Mouse (Mus musculus) gonadal fat pad, adult 2 months (tissue): ENCODE data around the gene Zfp865. TPM values are rescaled to one million over a fixed set of nuclear protein-coding genes. Genes with fewer than 3 reads are reported as not detected.

Source experiments
- DNase-seq: peaks from one replicate; pipeline ENCODE4 v3.0.0-alpha.2; 2012; ENCODE audit warnings: low read depth
- polyA plus RNA-seq: library from polyadenylated mRNA; depleted of rRNA; stranded (reverse); fragments of >200 nt; gene quantifications from 2 replicates; pipeline ENCODE4 v1.2.3, GENCODE M21; 2012; rRNA removed

The Zfp865 gene
- polyA plus RNA-seq, 1 experiment, result 26.7 TPM

DNA sequence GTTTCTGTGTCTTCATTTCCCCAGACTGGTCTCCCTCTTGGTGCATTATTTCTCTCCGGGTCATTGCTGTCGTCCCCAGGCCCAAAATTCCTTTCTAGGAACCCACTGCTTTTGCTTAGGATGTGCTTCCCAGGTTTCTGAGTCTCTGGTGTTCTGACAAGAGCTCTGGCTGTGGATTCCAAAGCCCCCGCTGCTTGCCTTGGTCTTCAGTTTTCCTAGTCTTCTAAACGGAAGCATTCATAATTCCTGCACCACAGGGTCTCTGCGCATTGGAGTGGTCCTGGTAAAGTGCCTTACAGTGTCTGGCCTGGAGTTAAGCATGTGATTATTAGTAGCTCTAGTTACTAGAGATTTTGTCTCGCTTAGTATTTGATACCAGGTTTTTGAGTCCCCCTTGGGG is 60.6 kb downstream of the Zfp865 start:
- DNase-seq, result no peak

DNA sequence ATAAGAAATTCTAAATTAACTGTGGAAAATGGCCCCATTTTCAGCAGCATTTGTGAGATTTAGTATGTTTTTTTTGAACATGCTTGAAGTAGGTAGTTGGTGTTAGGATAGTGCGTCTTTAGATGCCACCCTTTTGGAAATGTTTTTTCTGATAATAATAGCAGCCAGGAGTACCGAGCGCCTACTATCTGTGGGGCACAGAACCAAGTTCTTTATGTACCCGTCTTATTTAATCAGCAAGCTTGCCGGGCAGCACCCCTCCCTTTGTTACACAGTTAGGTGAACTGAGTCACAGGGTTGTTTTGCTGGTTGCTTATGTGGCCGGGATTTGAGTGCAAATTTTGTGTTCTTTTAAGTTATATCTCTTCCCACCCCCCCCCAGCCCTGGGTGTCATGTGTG is 61.1 kb downstream of the Zfp865 start:
- DNase-seq, result no peak

DNA sequence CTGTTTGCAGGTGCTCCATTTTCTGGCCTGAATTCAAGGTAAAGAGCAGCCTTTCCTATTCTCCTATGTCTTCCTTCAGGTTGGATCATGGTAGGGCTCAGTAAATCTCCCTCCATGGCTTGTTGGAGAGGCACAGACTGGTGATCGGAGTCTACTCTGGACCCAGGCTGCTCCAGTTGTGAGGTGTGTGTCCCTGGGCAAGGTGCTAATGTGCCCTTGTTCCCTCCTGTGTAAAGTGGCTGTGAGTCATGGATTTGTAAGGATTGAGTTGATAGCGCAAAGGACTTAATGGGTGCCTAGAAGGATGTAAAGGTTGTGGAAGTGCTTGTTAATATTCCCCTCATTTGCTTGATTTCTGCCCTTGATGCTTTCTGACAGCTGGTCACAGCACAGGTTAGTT is 61.8 kb downstream of the Zfp865 start:
- DNase-seq, result no peak

DNA sequence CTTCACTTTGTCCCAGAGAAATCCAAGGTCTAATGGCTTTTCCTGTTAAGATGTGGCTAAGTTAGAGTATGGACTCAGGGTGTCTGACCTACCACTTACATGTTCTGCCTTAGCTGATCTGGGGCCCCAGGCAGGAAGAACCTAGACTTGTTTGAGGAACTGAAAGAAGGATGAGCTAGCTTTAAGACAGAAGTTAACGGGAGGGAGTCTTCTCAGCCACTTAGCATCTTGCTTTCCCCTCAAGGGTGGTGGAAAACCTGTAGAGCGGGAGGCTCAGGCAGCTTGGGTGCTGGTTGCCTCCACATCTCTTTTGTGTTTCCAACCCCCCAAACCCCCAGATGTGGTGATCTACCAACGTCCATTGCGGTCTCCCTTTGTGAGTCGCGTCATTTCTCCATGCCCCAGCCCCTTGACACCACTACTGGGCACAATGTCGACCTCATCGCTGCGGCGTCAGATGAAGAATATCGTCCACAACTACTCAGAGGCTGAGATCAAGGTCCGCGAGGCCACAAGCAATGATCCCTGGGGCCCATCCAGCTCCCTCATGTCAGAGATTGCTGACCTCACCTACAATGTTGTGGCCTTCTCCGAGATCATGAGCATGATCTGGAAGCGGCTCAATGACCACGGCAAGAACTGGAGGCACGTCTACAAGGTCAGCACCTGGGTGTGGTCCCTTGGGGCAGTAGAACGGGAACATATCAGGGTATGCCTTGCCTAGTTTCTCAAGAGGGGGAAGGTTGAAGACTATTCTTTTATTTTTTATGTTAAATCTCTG is 63.3 kb downstream of the Zfp865 start:
- DNase-seq, result no peak

DNA sequence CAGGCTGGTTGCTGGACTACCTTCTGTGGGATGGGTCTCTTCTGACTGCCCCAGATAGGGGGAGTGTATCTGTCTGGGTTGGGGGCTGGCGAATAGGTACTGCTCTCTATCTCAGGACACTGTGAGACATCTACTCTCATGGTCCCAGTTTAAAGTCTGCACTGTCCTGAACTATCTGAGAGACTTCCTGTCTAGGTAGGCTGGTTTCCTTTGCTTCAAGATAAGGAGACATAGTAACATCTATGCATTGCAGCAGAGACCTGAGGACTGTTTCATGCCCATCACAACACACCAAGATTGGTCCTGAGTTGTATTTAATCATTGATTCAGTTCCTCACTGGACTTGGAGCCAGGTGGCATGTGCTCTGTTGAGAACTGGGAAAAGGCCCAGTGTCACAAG is 65.3 kb downstream of the Zfp865 start:
- no peak for DNase-seq

Other genes starting within 250 kb of the Zfp865 start
- gene Fam71e2, start 249.1 kb upstream of the Zfp865 start, polyA plus RNA-seq, result 0.26 and 0.80 TPM in 2 replicates
- 0.34 and 0.55 TPM in 2 replicates for gene Il11, start 237.5 kb upstream of the Zfp865 start, polyA plus RNA-seq
- gene Tmem190, start 237.4 kb upstream of the Zfp865 start, polyA plus RNA-seq, result 0.54 and 1.2 TPM in 2 replicates
- gene Tmem238, start 230.7 kb upstream of the Zfp865 start, polyA plus RNA-seq, result 26.4 and 45.7 TPM in 2 replicates
- gene Rpl28, start 227.5 kb upstream of the Zfp865 start, polyA plus RNA-seq, result 262 and 263 TPM in 2 replicates
- gene Ube2s, start 207.8 kb upstream of the Zfp865 start, polyA plus RNA-seq, result 229 and 251 TPM in 2 replicates
- gene Shisa7, start 175.7 kb upstream of the Zfp865 start, polyA plus RNA-seq, result 1.2 and 2.3 TPM in 2 replicates
- 34.9 and 45.7 TPM in 2 replicates for gene Isoc2b, start 150.1 kb upstream of the Zfp865 start, polyA plus RNA-seq
- gene Isoc2a, start 143.2 kb upstream of the Zfp865 start, polyA plus RNA-seq, result 26.4 and 35.4 TPM in 2 replicates
- gene Gm36210, start 113.9 kb upstream of the Zfp865 start, polyA plus RNA-seq, result 0.09 TPM in 1 of 2 replicates, not detected in the other
- 6.9 and 10.2 TPM in 2 replicates for gene Zfp628, start 105.2 kb upstream of the Zfp865 start, polyA plus RNA-seq
- 3.6 TPM in 2 replicates for gene Nat14, start 98.3 kb upstream of the Zfp865 start, polyA plus RNA-seq
- 8.5 and 12.1 TPM in 2 replicates for gene Ssc5d, start 94.6 kb upstream of the Zfp865 start, polyA plus RNA-seq
- gene Sbk2, start 56.0 kb upstream of the Zfp865 start, polyA plus RNA-seq, result 0.89 and 1.9 TPM in 2 replicates
- gene Sbk3, start 49.2 kb upstream of the Zfp865 start, polyA plus RNA-seq, result 0.12 and 0.20 TPM in 2 replicates
- 37.0 and 39.8 TPM in 2 replicates for gene Zfp579, start 24.2 kb upstream of the Zfp865 start, polyA plus RNA-seq
- 24.1 and 28.6 TPM in 2 replicates for gene Zfp524, start 6.0 kb upstream of the Zfp865 start, polyA plus RNA-seq
- gene Fiz1, start 5.7 kb upstream of the Zfp865 start, polyA plus RNA-seq, result 25.6 and 26.5 TPM in 2 replicates
- 0.18 TPM in 1 of 2 replicates, not detected in the other for gene Gm44973, start 4.9 kb upstream of the Zfp865 start, polyA plus RNA-seq
- 5.8 and 7.8 TPM in 2 replicates for gene Ccdc106, start 177 bp downstream of the Zfp865 start, polyA plus RNA-seq
- gene 4632433K11Rik, start 13.7 kb downstream of the Zfp865 start, polyA plus RNA-seq, result not detected in 2 replicates
- gene Zfp784, start 18.1 kb downstream of the Zfp865 start, polyA plus RNA-seq, result 5.5 and 6.4 TPM in 2 replicates
- 15.5 and 17.9 TPM in 2 replicates for gene Zfp580, start 31.2 kb downstream of the Zfp865 start, polyA plus RNA-seq
- 163 and 192 TPM in 2 replicates for gene U2af2, start 41.8 kb downstream of the Zfp865 start, polyA plus RNA-seq
- 142 and 162 TPM in 2 replicates for gene Epn1, start 59.9 kb downstream of the Zfp865 start, polyA plus RNA-seq
- gene Rfpl4, start 96.6 kb downstream of the Zfp865 start, polyA plus RNA-seq, result not detected in 2 replicates
- 1.3 and 1.5 TPM in 2 replicates for gene Rasl2-9, start 105.6 kb downstream of the Zfp865 start, polyA plus RNA-seq
- gene Vmn1r55, start 129.3 kb downstream of the Zfp865 start, polyA plus RNA-seq, result not detected in 2 replicates
- not detected in 2 replicates for gene Vmn1r56, start 176.4 kb downstream of the Zfp865 start, polyA plus RNA-seq
- gene Vmn1r57, start 198.1 kb downstream of the Zfp865 start, polyA plus RNA-seq, result not detected in 2 replicates